Mouse (Mus musculus): Measurements from ENCODE around the gene Slc38a1. TPM values are rescaled to one million over a fixed set of nuclear protein-coding genes. Genes with fewer than 3 reads are reported as not detected.
A peak's percentile ranks its signal among the peaks of the same experiment; 100 is the strongest.

Gene Slc38a1
- polyA plus RNA-seq, 1 experiment from 2014 or later, result 61.6 TPM

DNA sequence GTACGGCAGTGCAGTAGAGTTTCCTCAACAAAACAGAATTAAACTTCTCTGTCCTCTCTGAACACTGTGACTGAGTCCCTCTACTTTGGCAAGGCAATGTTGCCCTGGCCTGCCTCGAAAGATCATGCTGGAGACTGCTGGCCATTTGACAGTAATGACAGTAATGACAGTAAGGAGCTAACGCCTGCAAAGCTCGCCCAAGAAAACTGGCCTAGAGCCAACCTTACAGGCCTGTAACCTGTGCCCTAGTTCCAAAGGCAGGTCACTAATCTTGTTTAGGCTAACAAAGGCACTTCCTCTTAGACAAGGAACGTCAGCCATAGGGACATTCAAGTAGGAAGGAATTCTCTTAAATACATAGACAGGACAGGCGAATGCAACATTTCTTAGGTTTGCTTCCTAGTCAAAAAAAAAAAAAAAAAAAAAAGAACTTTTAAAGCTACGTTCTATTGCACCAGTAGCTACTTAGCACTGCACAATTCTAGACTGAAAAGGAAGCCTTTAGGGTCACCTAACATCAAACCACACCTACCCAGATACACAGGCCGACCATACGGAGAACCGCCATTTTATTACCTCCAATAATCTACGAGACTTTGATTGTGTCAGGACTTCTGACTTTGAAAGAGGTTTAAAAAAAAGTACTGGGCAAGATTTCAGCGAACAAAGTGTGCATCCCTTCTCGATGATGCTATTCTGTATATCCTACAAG, 74.3 kb downstream of the Slc38a1 start:
- no peak overlapping the region for H3K4me2 ChIP-seq
- no peaks in the 10 kb centered on the region for H3K9me3 ChIP-seq (ENCODE audit: control insufficient read depth, low read length)
- ATAC-seq (replicated peaks; ENCODE audit: low FRiP score) (no peak), DNase-seq (ENCODE audit: low spot score) (no peak)
- H3K4me1 ChIP-seq (replicated peaks; ENCODE audit: control insufficient read depth, insufficient read depth, low read length), result peaks cover 9% of the 10 kb centered on the region
- no peak overlapping the region for H3K4me3 ChIP-seq (ENCODE audit: low read depth, low read length)
- H3K27me3 ChIP-seq (replicated peaks; ENCODE audit: control insufficient read depth, insufficient read depth, low read length), result no peaks in the 10 kb centered on the region
- no peak overlapping the region for H3K27ac ChIP-seq (ENCODE audit: low read depth, low read length)
- no peak overlapping the region for H3K9ac ChIP-seq (ENCODE audit: low read depth, low read length)
- WGBS, result 72% methylated on average over 13 of the region's 13 CpGs
- 0 out of 2 replicates have a peak, but pooled peaks cover 2% of the 10 kb centered on the region for H3K36me3 ChIP-seq (ENCODE audit: control insufficient read depth, insufficient read depth, low read length)

DNA sequence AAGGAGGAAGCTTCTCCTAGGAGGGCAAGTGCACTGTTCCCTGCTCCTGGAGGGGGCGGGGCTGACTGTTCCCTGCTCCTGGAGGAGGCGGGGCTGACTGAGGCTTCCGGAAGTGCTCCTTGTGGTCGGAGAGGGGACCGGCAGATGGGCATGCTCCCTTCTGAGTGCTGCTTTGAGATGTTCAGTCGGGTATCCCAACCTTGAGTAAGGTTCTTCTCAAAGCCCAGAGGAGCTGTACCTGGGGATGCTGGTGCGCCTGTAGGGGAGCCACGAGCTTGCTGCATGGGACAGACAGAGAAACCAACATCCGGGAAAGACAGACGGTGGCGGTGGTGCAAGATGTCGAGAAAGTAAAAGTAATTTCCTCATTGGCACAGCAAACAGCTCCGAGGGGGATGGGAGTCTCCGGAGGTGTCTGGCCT, 75.9 kb downstream of the Slc38a1 start:
- Histone ChIP-seq H3K27me3 (replicated peaks; ENCODE audit: control insufficient read depth, insufficient read depth, low read length) (no peaks in the 10 kb centered on the region), H3K9me3 (ENCODE audit: control insufficient read depth, low read length) (no peaks in the 10 kb centered on the region), H3K36me3 (ENCODE audit: control insufficient read depth, insufficient read depth, low read length) (no peaks in the 10 kb centered on the region), H3K4me2 (peak overlapping the region; percentile 67), H3K4me3 (ENCODE audit: low read depth, low read length) (peak overlapping the region; percentile 52), H3K4me1 (replicated peaks; ENCODE audit: control insufficient read depth, insufficient read depth, low read length) (peaks cover 9% of the 10 kb centered on the region), H3K9ac (ENCODE audit: low read depth, low read length) (peak overlapping the region; percentile 53; the same call in 1 of the 2 replicates), H3K27ac (ENCODE audit: low read depth, low read length) (no peak overlapping the region)
- ATAC-seq (replicated peaks; ENCODE audit: low FRiP score), result peak; percentile 72
- 6% methylated on average over 14 of the region's 14 CpGs for WGBS
- peak; percentile 70 for DNase-seq (ENCODE audit: low spot score)

DNA sequence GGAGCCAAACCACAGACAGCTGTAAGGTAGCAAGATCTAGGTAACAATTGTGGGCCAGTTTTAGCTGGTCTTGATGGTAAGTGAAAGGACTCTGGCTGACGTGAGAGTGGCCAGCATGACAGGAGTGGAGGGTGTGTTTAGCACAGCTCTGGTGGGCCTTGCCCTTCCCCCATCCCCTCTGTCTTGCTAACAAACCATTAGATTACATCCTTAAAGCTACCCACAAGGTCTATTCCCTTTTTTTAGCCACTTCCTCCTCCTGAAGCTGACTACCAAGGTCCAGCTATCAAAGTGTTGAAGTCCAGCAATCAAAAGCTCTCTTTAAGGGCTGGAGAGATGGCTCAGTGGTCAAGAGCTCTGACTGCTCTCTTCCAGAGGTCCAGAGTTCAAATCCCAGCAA, 78.9 kb downstream of the Slc38a1 start:
- DNase-seq (ENCODE audit: low spot score) (no peak), ATAC-seq (replicated peaks; ENCODE audit: low FRiP score) (no peak)
- Histone ChIP-seq H3K4me2 (no peak overlapping the region), H3K9ac (ENCODE audit: low read depth, low read length) (no peak overlapping the region), H3K4me3 (ENCODE audit: low read depth, low read length) (no peak overlapping the region), H3K27ac (ENCODE audit: low read depth, low read length) (no peak overlapping the region), H3K36me3 (ENCODE audit: control insufficient read depth, insufficient read depth, low read length) (no peaks in the 10 kb centered on the region), H3K27me3 (replicated peaks; ENCODE audit: control insufficient read depth, insufficient read depth, low read length) (no peaks in the 10 kb centered on the region), H3K9me3 (ENCODE audit: control insufficient read depth, low read length) (no peaks in the 10 kb centered on the region), H3K4me1 (replicated peaks; ENCODE audit: control insufficient read depth, insufficient read depth, low read length) (peaks cover 9% of the 10 kb centered on the region)
- WGBS, result 29% methylated on average over 1 of the region's 1 CpGs

DNA sequence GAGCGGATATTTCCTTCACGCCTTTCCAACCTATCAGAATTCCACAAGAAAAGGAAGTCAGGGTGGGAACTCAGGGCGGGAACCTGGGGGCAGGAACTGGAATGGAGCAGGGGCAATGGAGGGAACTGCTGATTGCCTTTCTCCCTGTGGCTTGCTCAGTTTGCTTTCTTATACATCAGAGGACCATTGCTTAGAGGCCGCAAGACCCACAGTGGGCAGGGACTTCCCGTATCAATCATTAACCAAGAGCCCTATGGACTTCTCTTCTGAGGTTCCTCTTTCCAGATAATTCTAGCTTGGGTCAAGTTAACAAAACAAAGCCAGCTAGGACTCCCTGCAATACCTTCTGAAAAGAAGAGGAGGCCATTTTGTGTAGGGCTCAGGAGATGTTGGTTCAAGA, 80.2 kb downstream of the Slc38a1 start:
- Histone ChIP-seq H3K36me3 (ENCODE audit: control insufficient read depth, insufficient read depth, low read length) (no peaks in the 10 kb centered on the region), H3K27ac (ENCODE audit: low read depth, low read length) (no peak overlapping the region), H3K9me3 (ENCODE audit: control insufficient read depth, low read length) (no peaks in the 10 kb centered on the region), H3K4me2 (no peak overlapping the region), H3K9ac (ENCODE audit: low read depth, low read length) (no peak overlapping the region), H3K4me1 (replicated peaks; ENCODE audit: control insufficient read depth, insufficient read depth, low read length) (peaks cover 9% of the 10 kb centered on the region), H3K4me3 (ENCODE audit: low read depth, low read length) (no peak overlapping the region), H3K27me3 (replicated peaks; ENCODE audit: control insufficient read depth, insufficient read depth, low read length) (no peaks in the 10 kb centered on the region)
- DNase-seq (ENCODE audit: low spot score) (no peak), ATAC-seq (replicated peaks; ENCODE audit: low FRiP score) (no peak)
- 69% methylated on average over 5 of the region's 5 CpGs for WGBS

DNA sequence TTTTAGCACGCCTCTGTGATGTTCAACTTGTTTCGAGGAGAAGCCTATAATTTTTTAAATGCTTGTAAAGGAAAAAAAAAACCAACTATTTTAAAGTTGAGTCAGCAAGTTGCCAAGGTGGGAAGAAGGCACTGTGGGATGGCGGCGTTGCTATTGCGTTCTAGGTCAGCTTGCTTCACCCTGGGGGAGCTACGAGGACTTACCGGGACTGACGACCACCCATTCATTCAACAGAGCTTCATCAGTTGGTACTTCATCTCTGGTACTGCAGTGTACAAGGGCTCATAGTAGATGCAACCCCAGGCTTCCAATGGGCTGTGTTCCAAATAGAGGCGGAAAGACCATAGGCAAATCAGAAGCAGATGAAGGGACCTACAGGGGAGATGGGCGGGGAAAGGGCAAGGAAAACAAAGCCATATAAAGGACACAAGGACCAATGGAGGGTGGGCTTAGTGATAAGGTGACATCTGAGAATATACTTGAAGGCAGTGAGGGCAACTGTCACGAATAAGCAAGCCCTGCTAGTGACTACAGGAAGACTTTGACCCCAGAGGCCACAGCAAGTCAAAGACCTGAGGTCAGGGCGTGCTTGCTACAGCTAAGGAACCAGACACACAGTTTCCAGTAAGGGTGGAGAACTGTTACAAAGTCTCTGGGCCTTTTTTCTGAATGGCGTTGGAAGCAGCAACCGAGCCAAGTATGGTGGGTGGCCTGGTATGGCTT, 82.0 kb downstream of the Slc38a1 start:
- no peak for DNase-seq (ENCODE audit: low spot score)
- no peaks in the 10 kb centered on the region for H3K36me3 ChIP-seq (ENCODE audit: control insufficient read depth, insufficient read depth, low read length)
- no peaks in the 10 kb centered on the region for H3K27me3 ChIP-seq (replicated peaks; ENCODE audit: control insufficient read depth, insufficient read depth, low read length)
- no peak overlapping the region for H3K9ac ChIP-seq (ENCODE audit: low read depth, low read length)
- WGBS, result 91% methylated on average over 14 of the region's 14 CpGs
- no peak for ATAC-seq (replicated peaks; ENCODE audit: low FRiP score)
- H3K4me3 ChIP-seq (ENCODE audit: low read depth, low read length), result no peak overlapping the region
- H3K4me2 ChIP-seq, result no peak overlapping the region
- peaks cover 5% of the 10 kb centered on the region for H3K4me1 ChIP-seq (replicated peaks; ENCODE audit: control insufficient read depth, insufficient read depth, low read length)
- no peak overlapping the region for H3K27ac ChIP-seq (ENCODE audit: low read depth, low read length)
- H3K9me3 ChIP-seq (ENCODE audit: control insufficient read depth, low read length), result no peaks in the 10 kb centered on the region

DNA sequence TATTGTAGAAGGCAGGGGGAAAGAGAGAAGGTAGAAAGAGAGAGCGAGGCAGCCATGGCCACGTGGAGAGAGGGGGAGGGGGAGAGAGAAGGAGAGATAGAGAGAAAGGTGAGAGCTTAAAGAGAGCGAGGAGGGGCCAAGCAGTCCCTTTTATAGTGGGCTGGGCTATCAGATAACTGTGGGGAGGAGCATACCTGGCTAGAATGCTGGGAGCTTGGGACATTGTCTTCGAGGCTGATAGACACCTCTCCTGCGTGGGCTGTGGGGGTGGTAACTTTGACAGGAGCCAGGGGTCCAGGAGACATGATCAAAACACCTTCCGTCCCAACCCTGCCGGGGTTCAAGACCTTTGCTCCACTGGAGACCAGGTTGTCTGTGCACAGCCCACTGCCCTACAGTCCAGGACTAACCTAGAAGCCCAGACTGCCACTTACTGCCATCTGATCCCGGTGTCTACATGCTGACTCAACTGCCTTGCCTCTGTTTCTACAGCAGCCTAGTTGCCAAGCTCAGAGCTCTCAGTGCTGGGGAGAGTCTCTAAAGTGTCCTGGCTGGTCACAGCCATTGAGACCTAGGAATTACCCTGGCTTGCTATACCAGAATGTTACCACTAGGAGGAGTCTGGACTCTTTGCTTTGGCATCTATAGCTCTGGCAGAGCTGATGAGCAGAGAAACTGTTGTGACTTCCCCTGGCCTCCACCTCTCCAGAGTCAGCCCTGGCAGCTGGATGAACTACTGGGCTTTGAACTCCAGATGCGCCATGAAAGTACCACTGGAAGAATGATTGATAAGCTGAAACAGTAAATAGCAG, 90.9 kb downstream of the Slc38a1 start:
- WGBS, result 62% methylated on average over 9 of the region's 9 CpGs
- no peak overlapping the region for H3K9ac ChIP-seq (ENCODE audit: low read depth, low read length)

DNA sequence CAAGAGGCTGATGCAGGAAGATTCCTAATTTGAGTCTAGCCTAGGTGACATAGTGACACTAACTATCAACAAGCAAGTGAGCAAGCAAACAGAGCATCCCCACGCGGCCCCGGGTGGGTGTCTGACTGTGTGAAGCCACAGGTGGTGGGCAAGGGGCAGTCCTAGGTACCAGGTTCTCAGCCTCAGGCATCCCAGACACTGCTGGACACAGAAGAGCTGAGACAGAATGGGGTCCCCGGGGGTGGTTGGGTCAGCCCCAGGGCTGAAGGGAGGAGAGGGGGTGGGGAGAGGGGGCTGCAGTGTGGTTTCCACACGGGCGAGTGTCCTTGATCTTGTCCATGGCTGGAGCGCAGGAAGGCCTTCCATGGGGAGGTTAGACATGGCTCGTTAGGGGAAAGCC, 91.6 kb downstream of the Slc38a1 start:
- H3K27ac ChIP-seq (ENCODE audit: low read depth, low read length), result no peak overlapping the region
- DNase-seq (ENCODE audit: low spot score), result no peak
- WGBS, result 83% methylated on average over 8 of the region's 8 CpGs
- H3K36me3 ChIP-seq (ENCODE audit: control insufficient read depth, insufficient read depth, low read length), result no peaks in the 10 kb centered on the region
- no peak overlapping the region for H3K4me3 ChIP-seq (ENCODE audit: low read depth, low read length)
- no peak overlapping the region for H3K4me2 ChIP-seq
- H3K9ac ChIP-seq (ENCODE audit: low read depth, low read length), result no peak overlapping the region
- H3K27me3 ChIP-seq (replicated peaks; ENCODE audit: control insufficient read depth, insufficient read depth, low read length), result no peaks in the 10 kb centered on the region
- no peaks in the 10 kb centered on the region for H3K9me3 ChIP-seq (ENCODE audit: control insufficient read depth, low read length)
- H3K4me1 ChIP-seq (replicated peaks; ENCODE audit: control insufficient read depth, insufficient read depth, low read length), result no peaks in the 10 kb centered on the region; the same call in 1 of the 2 replicates
- no peak for ATAC-seq (replicated peaks; ENCODE audit: low FRiP score)

More for the DNA sequence above, 90.9 kb downstream of the Slc38a1 start:
- Histone ChIP-seq H3K27ac (ENCODE audit: low read depth, low read length) (no peak overlapping the region), H3K4me3 (ENCODE audit: low read depth, low read length) (no peak overlapping the region), H3K36me3 (ENCODE audit: control insufficient read depth, insufficient read depth, low read length) (no peaks in the 10 kb centered on the region), H3K27me3 (replicated peaks; ENCODE audit: control insufficient read depth, insufficient read depth, low read length) (no peaks in the 10 kb centered on the region), H3K4me1 (replicated peaks; ENCODE audit: control insufficient read depth, insufficient read depth, low read length) (no peaks in the 10 kb centered on the region; the same call in 1 of the 2 replicates), H3K9me3 (ENCODE audit: control insufficient read depth, low read length) (no peaks in the 10 kb centered on the region), H3K4me2 (no peak overlapping the region)
- DNase-seq (ENCODE audit: low spot score) (peak; percentile 44), ATAC-seq (replicated peaks; ENCODE audit: low FRiP score) (peak; percentile 64)

DNA sequence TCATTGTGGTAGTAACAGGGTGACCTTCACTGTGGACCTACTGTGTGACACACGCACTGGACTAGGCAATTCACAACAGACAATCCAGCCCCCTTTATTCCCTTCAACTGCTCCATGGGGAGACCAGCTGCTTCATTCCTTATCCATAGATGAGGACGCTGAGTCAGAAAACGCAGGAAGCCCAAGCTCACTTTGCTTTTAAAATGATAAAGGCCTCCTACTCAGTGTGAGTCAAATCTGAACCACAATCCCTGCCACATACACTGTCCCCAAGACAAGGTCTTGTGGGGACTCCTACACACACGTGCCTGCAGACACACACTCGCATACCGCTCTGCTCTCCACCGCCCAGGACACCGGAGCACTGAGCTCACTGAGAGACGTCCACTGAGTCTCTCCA, 94.3 kb downstream of the Slc38a1 start:
- ATAC-seq (replicated peaks; ENCODE audit: low FRiP score), result no peak

More for the DNA sequence above, 94.3 kb downstream of the Slc38a1 start:
- 82% methylated on average over 9 of the region's 9 CpGs for WGBS
- no peak for DNase-seq (ENCODE audit: low spot score)
- Histone ChIP-seq H3K4me2 (no peak overlapping the region), H3K36me3 (ENCODE audit: control insufficient read depth, insufficient read depth, low read length) (no peaks in the 10 kb centered on the region), H3K27me3 (replicated peaks; ENCODE audit: control insufficient read depth, insufficient read depth, low read length) (no peaks in the 10 kb centered on the region), H3K9ac (ENCODE audit: low read depth, low read length) (no peak overlapping the region), H3K27ac (ENCODE audit: low read depth, low read length) (no peak overlapping the region), H3K9me3 (ENCODE audit: control insufficient read depth, low read length) (no peaks in the 10 kb centered on the region), H3K4me1 (replicated peaks; ENCODE audit: control insufficient read depth, insufficient read depth, low read length) (no peaks in the 10 kb centered on the region; the same call in 1 of the 2 replicates), H3K4me3 (ENCODE audit: low read depth, low read length) (no peak overlapping the region)

Measured in liver, embryonic 11.5 days (tissue).